22 mouse cellular contexts compared by ENCODE assay signal in genomic region chr1:135555885-135556284, GRCm38 (mm10). TPM values are rescaled to one million over a fixed set of nuclear protein-coding genes. Genes with fewer than 3 reads are reported as not detected.
A peak's percentile ranks its signal among the peaks of the same experiment; 100 is the strongest.
DNase-seq lines count a peak whose midpoint lies in the region; ATAC-seq lines count a peak whose summit lies in the region.
"Had no signal": no experiment of that assay in that cellular context is flagged by ENCODE, and none has a peak within 500 bp of the region (broad histone marks: within the 10 kb centered on the region; RNA-seq: fewer than 3 reads in every experiment).

No protein-coding gene starts in this region.

- H3K4me3 ChIP-seq in limb, embryonic 12.5 days (replicated peaks), result no peak overlapping the region
- H3K4me3 ChIP-seq in limb, embryonic 10.5 days, result no peak overlapping the region
- no peak overlapping the region for H3K4me3 ChIP-seq in kidney, embryonic 16.5 days (ENCODE audit: low read length)
- H3K4me3 ChIP-seq: erythroblast, embryonic 14.5 days; heart, adult 2 months; hindbrain, embryonic 12.5 days; liver, embryonic 13.5 days; neural tube, embryonic 12.5 days had no signal

- H3K9ac ChIP-seq in limb, embryonic 12.5 days (replicated peaks), result no peak overlapping the region
- no peak overlapping the region for H3K9ac ChIP-seq in kidney, embryonic 16.5 days (replicated peaks; ENCODE audit: low read length)
- H3K9ac ChIP-seq: hindbrain, embryonic 12.5 days; liver, embryonic 13.5 days; neural tube, embryonic 12.5 days had no signal

- 0 out of 2 replicates have a peak overlapping the region, but pooled peaks have one; percentile 74 for H3K27ac ChIP-seq in limb, embryonic 12.5 days
- no peak overlapping the region for H3K27ac ChIP-seq in limb, embryonic 10.5 days
- H3K27ac ChIP-seq in kidney, embryonic 16.5 days (ENCODE audit: low read length), result no peak overlapping the region
- H3K27ac ChIP-seq: heart, adult 2 months; kidney, postnatal 0 days; liver, embryonic 13.5 days; neural tube, embryonic 12.5 days had no signal

- ATAC-seq in frontal cortex, adult (ENCODE audit: low TSS enrichment), result peak; percentile 91
- ATAC-seq in limb, embryonic 12.5 days (ENCODE audit: insufficient number of reproducible peaks, insufficient read depth, low FRiP score, low TSS enrichment, low read depth), result no peak
- ATAC-seq in kidney, embryonic 16.5 days (ENCODE audit: low FRiP score, low TSS enrichment), result no peak
- ATAC-seq: activated CD4-positive, CD25-positive, alpha-beta regulatory T cell, adult 4 months; intestine, embryonic 16.5 days; Patski had no signal

- no peaks in the 10 kb centered on the region for H3K36me3 ChIP-seq in limb, embryonic 12.5 days
- no peaks in the 10 kb centered on the region; the same call in 1 of the 2 replicates for H3K36me3 ChIP-seq in limb, embryonic 10.5 days
- H3K36me3 ChIP-seq in kidney, embryonic 16.5 days (ENCODE audit: insufficient read depth, low read length), result no peaks in the 10 kb centered on the region
- H3K36me3 ChIP-seq: hindbrain, embryonic 12.5 days; liver, embryonic 13.5 days; neural tube, embryonic 12.5 days had no signal

- WGBS in limb, embryonic 12.5 days, result 85% methylated on average over 8 of the region's 8 CpGs
- 84% methylated on average over 8 of the region's 8 CpGs for WGBS in limb, embryonic 10.5 days
- WGBS in kidney, embryonic 16.5 days, result 89% methylated on average over 8 of the region's 8 CpGs

- peaks cover 54% of the 10 kb centered on the region for H3K4me1 ChIP-seq in limb, embryonic 12.5 days (replicated peaks)
- peaks cover 61% of the 10 kb centered on the region for H3K4me1 ChIP-seq in limb, embryonic 10.5 days
- H3K4me1 ChIP-seq in kidney, embryonic 16.5 days (ENCODE audit: insufficient read depth, low read length), result peaks cover 49% of the 10 kb centered on the region
- H3K4me1 ChIP-seq: liver, embryonic 13.5 days had no signal

- H3K4me2 ChIP-seq in limb, embryonic 12.5 days, result no peak overlapping the region
- no peak overlapping the region for H3K4me2 ChIP-seq in kidney, embryonic 16.5 days (replicated peaks; ENCODE audit: low read depth, low read length)
- H3K4me2 ChIP-seq: hindbrain, embryonic 12.5 days; liver, embryonic 13.5 days had no signal

- no peaks in the 10 kb centered on the region for H3K27me3 ChIP-seq in limb, embryonic 12.5 days
- no peaks in the 10 kb centered on the region for H3K27me3 ChIP-seq in limb, embryonic 10.5 days (ENCODE audit: low read depth, poor library complexity, severe bottlenecking)
- no peaks in the 10 kb centered on the region for H3K27me3 ChIP-seq in kidney, embryonic 16.5 days (ENCODE audit: insufficient read depth, low read length)
- H3K27me3 ChIP-seq: hindbrain, embryonic 12.5 days; liver, embryonic 13.5 days; neural tube, embryonic 12.5 days; Patski had no signal

- no peaks in the 10 kb centered on the region for H3K9me3 ChIP-seq in limb, embryonic 12.5 days
- no peaks in the 10 kb centered on the region for H3K9me3 ChIP-seq in limb, embryonic 10.5 days (replicated peaks)
- H3K9me3 ChIP-seq in kidney, embryonic 16.5 days (ENCODE audit: low read length), result no peaks in the 10 kb centered on the region
- H3K9me3 ChIP-seq: hindbrain, embryonic 12.5 days; liver, embryonic 13.5 days; neural tube, embryonic 12.5 days had no signal

- no peak for DNase-seq in frontal cortex, postnatal 25 days (ENCODE audit: low spot score in 2 of 2)
- no peak for DNase-seq in limb, embryonic 10.5 days (ENCODE audit: low spot score)
- DNase-seq in thymus, postnatal 0 days (ENCODE audit: low spot score), result peak; percentile 13
- DNase-seq in thymus, postnatal 36 days, result no peak
- DNase-seq in telencephalon, adult 2 months (ENCODE audit: low read depth, low spot score), result peak; percentile 87
- DNase-seq: adrenal gland, postnatal 14 days; B cell, adult 2 months; cerebellum, adult 2 months; gastrocnemius, postnatal 10 days; heart, adult 2 months; liver, embryonic 13.5 days; thymus, postnatal 25 days had no signal

RNA-seq across cellular contexts. Expression of gene Nav1, which starts 51.2 kb away (rescaled TPM):
- 15.4 and 17.1 TPM in 2 replicates for polyA plus RNA-seq in limb, embryonic 12.5 days (2016; fragmentation: Nextera tagmentation; extraction: Ambion mirVana)
- polyA plus RNA-seq in limb, embryonic 10.5 days (2016; fragmentation: Nextera tagmentation; extraction: Ambion mirVana), result 16.1 and 18.3 TPM in 2 replicates
- 3.3 and 3.5 TPM in 2 replicates for polyA plus RNA-seq in thymus, postnatal 0 days (2015; fragmentation: Nextera tagmentation; extraction: Ambion mirVana)
- 12.2 and 16.8 TPM in 2 replicates for polyA plus RNA-seq in kidney, embryonic 16.5 days (2015; fragmentation: Nextera tagmentation; extraction: Ambion mirVana)

Comparison
In these comparisons a context has a peak if more than half of its experiments do, and no peak if none do; other contexts are left out.
1. DNase-seq: peak in thymus, postnatal 0 days (single experiment) and telencephalon, adult 2 months (single experiment); none in frontal cortex, postnatal 25 days (0 of 2), limb, embryonic 10.5 days (single experiment) and thymus, postnatal 36 days (0 of 2).